Mouse (Mus musculus) brain, embryonic 18.5 days (tissue): ENCODE data around the gene AI837181.
"Not testable (repeated sequence)": the region's sequence is repeated elsewhere in the genome, so short reads cannot be mapped to it uniquely, and the experiment has no call there.

Source experiments
- DNase-seq: peaks from one replicate; pipeline ENCODE4 v3.0.0-alpha.2; 2012; ENCODE audit warnings: low read depth, low spot score

Gene AI837181

GRCm38 (mm10) chr19:5424782-5425741 is at the start of gene AI837181, which contains the start of gene Drap1:
AI837181 (plus strand) TSS chr19:5425144.
Drap1 (minus strand) TSS chr19:5424979.
- peak; percentile 94 for DNase-seq

GRCm38 (mm10) chr19:5377446-5377845 is 47.5 kb upstream of the AI837181 start:
- DNase-seq, result no peak

- no peak for DNase-seq
These were observed 41.6 kb upstream of the AI837181 start for GRCm38 (mm10) chr19:5383326-5383725.

- no peak for DNase-seq
These were observed 40.2 kb upstream of the AI837181 start for GRCm38 (mm10) chr19:5384715-5385114.

GRCm38 (mm10) chr19:5388011-5388441 is 36.9 kb upstream of the AI837181 start:
- no peak for DNase-seq

- DNase-seq, result peak; percentile 93
These were observed 36.2 kb upstream of the AI837181 start, which contains the start of gene Sart1 for GRCm38 (mm10) chr19:5388588-5389242. Sart1 (minus strand) TSS chr19:5388703.

GRCm38 (mm10) chr19:5389647-5390046 is 35.3 kb upstream of the AI837181 start:
- no peak for DNase-seq

GRCm38 (mm10) chr19:5390416-5390815 is 34.5 kb upstream of the AI837181 start:
- DNase-seq, result no peak

GRCm38 (mm10) chr19:5392892-5393291 is 32.1 kb upstream of the AI837181 start:
- DNase-seq, result no peak

- DNase-seq, result no peak
These were observed 30.8 kb upstream of the AI837181 start for GRCm38 (mm10) chr19:5394168-5394567.

- no peak for DNase-seq
These were observed 29.6 kb upstream of the AI837181 start for GRCm38 (mm10) chr19:5395371-5395770.

GRCm38 (mm10) chr19:5401073-5401472 is 23.9 kb upstream of the AI837181 start:
- not testable (repeated sequence) for DNase-seq

GRCm38 (mm10) chr19:5402293-5402692 is 22.7 kb upstream of the AI837181 start, which contains the start of gene Tsga10ip:
Tsga10ip (minus strand) TSS chr19:5402526.
- DNase-seq, result no peak

GRCm38 (mm10) chr19:5405924-5406323 is 19.0 kb upstream of the AI837181 start:
- DNase-seq, result no peak

- DNase-seq, result not testable (repeated sequence)
These were observed 18.3 kb upstream of the AI837181 start for GRCm38 (mm10) chr19:5406531-5407126.

- no peak for DNase-seq
These were observed 17.8 kb upstream of the AI837181 start for GRCm38 (mm10) chr19:5407133-5407532.

- DNase-seq, result no peak
These were observed 16.6 kb upstream of the AI837181 start for GRCm38 (mm10) chr19:5408057-5409001.

- DNase-seq, result no peak
These were observed 15.9 kb upstream of the AI837181 start for GRCm38 (mm10) chr19:5409068-5409467.

GRCm38 (mm10) chr19:5410641-5411040 is 14.3 kb upstream of the AI837181 start:
- DNase-seq, result no peak

- DNase-seq, result no peak
These were observed 13.0 kb upstream of the AI837181 start for GRCm38 (mm10) chr19:5411961-5412360.

- no peak for DNase-seq
These were observed 11.1 kb upstream of the AI837181 start for GRCm38 (mm10) chr19:5413840-5414239.
